21 mouse cellular contexts compared by ENCODE assay signal in genomic region chr11:94483921-94484320, GRCm38 (mm10). TPM values are rescaled to one million over a fixed set of nuclear protein-coding genes. Genes with fewer than 3 reads are reported as not detected.
"Had no signal": no experiment of that assay in that cellular context is flagged by ENCODE, and none has a peak within 500 bp of the region (broad histone marks: within the 10 kb centered on the region; RNA-seq: fewer than 3 reads in every experiment).

No protein-coding gene starts in this region.

- H3K9ac ChIP-seq: liver, embryonic 13.5 days; midbrain, embryonic 12.5 days; midbrain, embryonic 15.5 days; neural tube, embryonic 12.5 days; neural tube, embryonic 15.5 days had no signal

- H3K4me1 ChIP-seq: liver, embryonic 13.5 days; midbrain, embryonic 12.5 days; neural tube, embryonic 12.5 days had no signal

- H3K4me2 ChIP-seq: liver, embryonic 13.5 days; midbrain, embryonic 12.5 days; midbrain, embryonic 15.5 days; neural tube, embryonic 12.5 days; neural tube, embryonic 15.5 days had no signal

- H3K27ac ChIP-seq: kidney, postnatal 0 days; layer of hippocampus, adult 2 months; liver, embryonic 13.5 days; midbrain, embryonic 12.5 days; midbrain, embryonic 15.5 days; neural tube, embryonic 12.5 days; neural tube, embryonic 15.5 days had no signal

- H3K4me3 ChIP-seq: layer of hippocampus, adult 2 months; liver, embryonic 13.5 days; midbrain, embryonic 12.5 days; midbrain, embryonic 15.5 days; neural tube, embryonic 12.5 days; neural tube, embryonic 15.5 days had no signal

- H3K36me3 ChIP-seq: liver, embryonic 13.5 days; midbrain, embryonic 12.5 days; midbrain, embryonic 15.5 days; neural tube, embryonic 12.5 days; neural tube, embryonic 15.5 days had no signal

- ATAC-seq: midbrain, embryonic 15.5 days had no signal

- H3K9me3 ChIP-seq: liver, embryonic 13.5 days; midbrain, embryonic 12.5 days; midbrain, embryonic 15.5 days; neural tube, embryonic 12.5 days; neural tube, embryonic 15.5 days had no signal

- DNase-seq: kidney, adult 9 months; layer of hippocampus, adult 9-11 months; liver, embryonic 13.5 days; lung, adult 2 months; lung, postnatal 14 days; lung, postnatal 4 days; right cerebral cortex, adult 18-20 months; right cerebral cortex, postnatal 14 days; right cerebral cortex, postnatal 4 days; thymus, adult 2 months; thymus, postnatal 14 days; thymus, postnatal 4 days had no signal

RNA-seq across cellular contexts. Expression of gene Spata20, which starts 2.1 kb away (rescaled TPM):
- polyA plus RNA-seq: kidney, postnatal 0 days; limb, embryonic 11.5 days; liver, adult 2 months; liver, embryonic 13.5 days; liver, embryonic 16.5 days; neural tube, embryonic 12.5 days had no signal

RNA-seq across cellular contexts. Expression of gene Mycbpap, which starts 37.6 kb away (rescaled TPM):
- polyA plus RNA-seq: liver, embryonic 16.5 days had no signal
